Mouse (Mus musculus): ENCODE results near the gene A930033H14Rik.

DNA sequence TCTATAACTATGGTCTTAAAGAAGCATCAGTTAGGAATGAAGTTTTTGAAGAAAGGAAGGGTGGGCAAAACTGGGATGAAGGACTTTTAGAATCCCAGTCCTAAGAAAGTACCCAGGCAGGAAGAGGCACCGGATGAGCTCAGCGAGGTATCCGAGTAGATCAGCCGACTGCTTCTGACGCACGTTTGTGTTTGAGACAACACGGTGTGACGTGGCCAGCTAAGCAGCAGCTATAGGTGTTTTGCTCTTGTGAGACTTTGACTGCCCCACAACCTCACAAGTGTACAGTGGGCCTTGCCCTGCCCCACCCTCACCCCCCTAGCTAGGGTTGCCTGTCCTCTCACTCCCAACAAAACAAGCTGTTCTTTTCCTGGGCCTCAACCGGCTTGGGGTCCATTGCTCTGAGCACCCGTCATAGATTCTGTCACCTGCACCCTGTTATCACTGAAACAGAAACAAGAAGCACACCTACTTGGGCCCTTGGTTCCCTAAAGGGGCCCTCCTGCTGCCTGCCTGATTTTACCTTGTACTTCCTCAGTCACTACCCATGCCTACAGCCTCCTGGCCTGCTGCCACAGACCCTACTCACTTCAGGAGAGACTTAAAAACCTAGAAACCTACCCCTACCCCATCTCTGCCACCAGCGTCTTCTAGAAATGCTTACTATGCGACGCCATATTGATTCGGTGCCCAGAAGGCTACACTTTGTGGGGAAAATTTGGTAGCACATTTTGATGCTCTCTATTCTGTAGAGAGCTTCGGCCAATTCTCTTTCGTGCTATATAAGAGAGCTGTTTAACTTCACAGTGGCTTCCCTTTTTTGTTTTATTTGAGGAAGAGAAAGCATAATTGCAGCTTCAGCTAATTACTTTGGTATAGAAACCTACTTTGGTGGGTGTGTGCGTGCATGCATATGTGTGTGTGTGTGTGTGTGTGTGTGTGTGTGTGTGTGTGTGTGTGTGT lies 39.5 kb upstream of the A930033H14Rik start:
- TF ChIP-seq CTCF (IDR thresholded peaks at IDR 0.05), result no peak
- no peak for TF ChIP-seq EP300 (IDR thresholded peaks at IDR 0.05)
